Comparison of ENCODE assay signal across 8 mouse cellular contexts in genomic region chr8:120543416-120544055, GRCm38 (mm10). TPM values are rescaled to one million over a fixed set of nuclear protein-coding genes. Genes with fewer than 3 reads are reported as not detected.
A peak's percentile ranks its signal among the peaks of the same experiment; 100 is the strongest.
DNase-seq lines count a peak whose midpoint lies in the region; ATAC-seq and TF ChIP-seq lines count a peak whose summit lies in the region.

No protein-coding gene starts in this region.

- no peak for ATAC-seq in forebrain, embryonic 15.5 days (replicated peaks)
- no peak for ATAC-seq in forebrain, embryonic 16.5 days
- peak; percentile 3 for ATAC-seq in Patski
- no peak for ATAC-seq in liver, embryonic 15.5 days (ENCODE audit: insufficient read depth)
- ATAC-seq in erythroid progenitor cell, adult 5-6 weeks (replicated peaks; ENCODE audit: low FRiP score, poor library complexity, severe bottlenecking) = no peak

- no peaks in the 10 kb centered on the region for H3K36me3 ChIP-seq in forebrain, embryonic 15.5 days
- no peaks in the 10 kb centered on the region for H3K36me3 ChIP-seq in forebrain, embryonic 16.5 days (ENCODE audit: control insufficient read depth, insufficient read depth)
- peaks cover 26% of the 10 kb centered on the region for H3K36me3 ChIP-seq in liver, embryonic 15.5 days (replicated peaks)

- in situ Hi-C loops in Patski (cut with MboI; ENCODE audit: low pct_unique_long_range_greater_than_20kb) = no loop called here

- H3K4me3 ChIP-seq in forebrain, embryonic 15.5 days = no peak overlapping the region
- no peak overlapping the region for H3K4me3 ChIP-seq in forebrain, embryonic 16.5 days (replicated peaks; ENCODE audit: low read length)
- no peak overlapping the region for H3K4me3 ChIP-seq in liver, embryonic 15.5 days (replicated peaks)

- 0 out of 2 replicates have a peak overlapping the region, but pooled peaks have one; percentile 10 for H3K27ac ChIP-seq in forebrain, embryonic 15.5 days (replicated peaks)
- H3K27ac ChIP-seq in forebrain, embryonic 16.5 days (ENCODE audit: low read length) = no peak overlapping the region
- H3K27ac ChIP-seq in liver, embryonic 15.5 days (replicated peaks) = peak overlapping the region; percentile 66

- WGBS in forebrain, embryonic 15.5 days = 53% methylated on average over 8 of the region's 8 CpGs
- 53% methylated on average over 8 of the region's 8 CpGs for WGBS in forebrain, embryonic 16.5 days
- WGBS in liver, embryonic 15.5 days (ENCODE audit: insufficient replicate concordance) = 76% methylated on average over 8 of the region's 8 CpGs

- CTCF ChIA-PET in Patski (lab: Charles Lee) = no interaction called here

- no peaks in the 10 kb centered on the region for H3K27me3 ChIP-seq in forebrain, embryonic 15.5 days
- no peaks in the 10 kb centered on the region for H3K27me3 ChIP-seq in forebrain, embryonic 16.5 days (replicated peaks; ENCODE audit: control insufficient read depth, insufficient read depth, low read length)
- no peaks in the 10 kb centered on the region for H3K27me3 ChIP-seq in Patski
- no peaks in the 10 kb centered on the region for H3K27me3 ChIP-seq in liver, embryonic 15.5 days

- POLR2A ChIA-PET in Patski (lab: Charles Lee) = interaction anchor here (0.7 kb wide), 1 partner anchor 32 kb away, joined by 6 read pairs; no protein-coding TSS in a partner anchor

- H3K9ac ChIP-seq in forebrain, embryonic 15.5 days (replicated peaks) = no peak overlapping the region
- no peak overlapping the region for H3K9ac ChIP-seq in forebrain, embryonic 16.5 days (replicated peaks; ENCODE audit: low read depth, low read length)
- H3K9ac ChIP-seq in liver, embryonic 15.5 days = no peak overlapping the region

- no peak overlapping the region for H3K4me2 ChIP-seq in forebrain, embryonic 15.5 days (replicated peaks)
- no peak overlapping the region for H3K4me2 ChIP-seq in forebrain, embryonic 16.5 days (ENCODE audit: low read length)
- peak overlapping the region; percentile 10 for H3K4me2 ChIP-seq in liver, embryonic 15.5 days

- TF ChIP-seq CTCF in Patski (IDR thresholded peaks at IDR 0.05) = no peak

- intact Hi-C loops in heart, postnatal 36 days (cut with DNase I) = no loop called here

- no peaks in the 10 kb centered on the region for H3K9me3 ChIP-seq in forebrain, embryonic 15.5 days
- H3K9me3 ChIP-seq in forebrain, embryonic 16.5 days (ENCODE audit: control insufficient read depth, low read length) = no peaks in the 10 kb centered on the region
- H3K9me3 ChIP-seq in liver, embryonic 15.5 days (replicated peaks) = no peaks in the 10 kb centered on the region

- H3K4me1 ChIP-seq in forebrain, embryonic 15.5 days = peaks cover 89% of the 10 kb centered on the region
- H3K4me1 ChIP-seq in forebrain, embryonic 16.5 days (replicated peaks; ENCODE audit: control insufficient read depth, insufficient read depth, low read length) = peaks cover 69% of the 10 kb centered on the region
- H3K4me1 ChIP-seq in liver, embryonic 15.5 days (replicated peaks) = peaks cover 99% of the 10 kb centered on the region

- DNase-seq in Patski (ENCODE audit: low read depth, low spot score) = peak; percentile 86
- DNase-seq in heart, postnatal 36 days = peak; percentile 59 to 60
- DNase-seq in thymus, postnatal 14 days = peak; percentile 85
- DNase-seq in embryo, embryonic 10.5 days (ENCODE audit: low spot score) = no peak

RNA-seq across cellular contexts. Expression of gene Gins2, which starts 45.6 kb away (rescaled TPM):
- polyA plus RNA-seq in forebrain, embryonic 15.5 days (2015; fragmentation: Nextera tagmentation; extraction: Ambion mirVana) = 27.1 and 34.2 TPM in 2 replicates
- polyA plus RNA-seq in forebrain, embryonic 16.5 days (2015; fragmentation: Nextera tagmentation; extraction: Ambion mirVana) = 23.1 and 24.3 TPM in 2 replicates
- polyA plus RNA-seq in Patski (2021) = 28.6 TPM
- total RNA-seq in heart, postnatal 36 days (2021) = 1 to 10 TPM in 1 of 2 experiments, under 1 TPM in 1; 0.86 to 1.7 TPM
- polyA plus RNA-seq in liver, embryonic 15.5 days (2015; fragmentation: Nextera tagmentation; extraction: Ambion mirVana) = 50.1 and 52.3 TPM in 2 replicates
- 5.8 and 31.4 TPM in 2 replicates for total RNA-seq in erythroid progenitor cell, adult 5-6 weeks (2015; ENCODE audit: low replicate concordance)
- total RNA-seq in erythroid progenitor cell, adult 5-6 weeks (2017; ENCODE audit: low replicate concordance) = 11.9 and 21.3 TPM in 2 replicates
